Mouse (Mus musculus): ENCODE data around the gene Kif5c.

Kif5c gene

GRCm38 (mm10) chr2:49672501-49672874 lies 53.4 kb downstream of the Kif5c start:
- DNase-seq, result peak; percentile 94

GRCm38 (mm10) chr2:49676020-49676419 lies 56.9 kb downstream of the Kif5c start:
- peak; percentile 60 for DNase-seq

GRCm38 (mm10) chr2:49678386-49678785 lies 59.3 kb downstream of the Kif5c start:
- no peak for DNase-seq

GRCm38 (mm10) chr2:49679135-49679964 lies 60.3 kb downstream of the Kif5c start:
- no peak for DNase-seq

GRCm38 (mm10) chr2:49682754-49683153 lies 63.7 kb downstream of the Kif5c start:
- no peak for DNase-seq

- DNase-seq, result no peak
Observed at GRCm38 (mm10) chr2:49684808-49685207, 65.7 kb downstream of the Kif5c start.

- no peak for DNase-seq
Observed at GRCm38 (mm10) chr2:49690421-49690826, 71.3 kb downstream of the Kif5c start.

- no peak for DNase-seq
Observed at GRCm38 (mm10) chr2:49691441-49691840, 72.3 kb downstream of the Kif5c start.

GRCm38 (mm10) chr2:49694727-49695126 lies 75.6 kb downstream of the Kif5c start:
- DNase-seq, result no peak

GRCm38 (mm10) chr2:49695461-49695860 lies 76.4 kb downstream of the Kif5c start:
- no peak for DNase-seq

- DNase-seq, result no peak
Observed at GRCm38 (mm10) chr2:49698851-49699250, 79.8 kb downstream of the Kif5c start.

GRCm38 (mm10) chr2:49700176-49700971 lies 81.3 kb downstream of the Kif5c start:
- no peak for DNase-seq

GRCm38 (mm10) chr2:49710223-49710622 lies 91.1 kb downstream of the Kif5c start:
- no peak for DNase-seq

- DNase-seq, result no peak
Observed at GRCm38 (mm10) chr2:49711693-49712092, 92.6 kb downstream of the Kif5c start.

- peak; percentile 53 for DNase-seq
Observed at GRCm38 (mm10) chr2:49712336-49712887, 93.3 kb downstream of the Kif5c start.

GRCm38 (mm10) chr2:49716490-49716889 lies 97.4 kb downstream of the Kif5c start:
- no peak for DNase-seq

- no peak for DNase-seq
Observed at GRCm38 (mm10) chr2:49717437-49718116, 98.5 kb downstream of the Kif5c start.

- DNase-seq, result no peak
Observed at GRCm38 (mm10) chr2:49718492-49718891, 99.4 kb downstream of the Kif5c start.

- no peak for DNase-seq
Observed at GRCm38 (mm10) chr2:49718935-49719850, 100.1 kb downstream of the Kif5c start.

GRCm38 (mm10) chr2:49719854-49720253 lies 100.8 kb downstream of the Kif5c start:
- no peak for DNase-seq

- no peak for DNase-seq
Observed at GRCm38 (mm10) chr2:49720343-49720742, 101.2 kb downstream of the Kif5c start.

- no peak for DNase-seq
Observed at GRCm38 (mm10) chr2:49722331-49722730, 103.2 kb downstream of the Kif5c start.
